Mouse (Mus musculus) heart, postnatal 0 days (tissue): ENCODE measurements around the gene Tead3. TPM values are rescaled to one million over a fixed set of nuclear protein-coding genes. Genes with fewer than 3 reads are reported as not detected.

Experiments used
- ATAC-seq: fragments of 200-750 bp; cut with Nextera tagmentation; 2 replicates; pipeline ENCODE4 v1.8.0; 2017; ENCODE audit warnings: low read depth, moderate number of reproducible peaks, moderate library complexity; ENCODE audit not compliant: insufficient read depth
- DNase-seq: peaks from one replicate; pipeline ENCODE4 v3.0.0-alpha.2; 2016; ENCODE audit warnings: low spot score
- H3K27ac ChIP-seq: fragments of 300-500 bp; sonication (generic); 2 replicates; pipeline ENCODE4 v1.5.1; 2014; ENCODE audit warnings: low read depth, mild to moderate bottlenecking
- H3K27me3 ChIP-seq: fragments of 300-500 bp; sonication (generic); 2 replicates; pipeline ENCODE4 v1.6.1; 2014; ENCODE audit warnings: low read length, mixed read lengths; ENCODE audit not compliant: control insufficient read depth, insufficient read depth
- H3K36me3 ChIP-seq: fragments of 300-500 bp; sonication (generic); replicated peaks from 2 replicates; pipeline ENCODE4 v1.6.1; 2014; ENCODE audit warnings: low read length, mixed read lengths; ENCODE audit not compliant: control insufficient read depth, insufficient read depth
- H3K4me1 ChIP-seq: fragments of 300-500 bp; sonication (generic); 2 replicates; pipeline ENCODE4 v1.6.1; 2014; ENCODE audit warnings: antibody characterized with exemption; ENCODE audit not compliant: control insufficient read depth, insufficient read depth
- H3K4me2 ChIP-seq: fragments of 300-500 bp; sonication (generic); 2 replicates; pipeline ENCODE4 v1.6.1; 2014; ENCODE audit warnings: low read depth, mild to moderate bottlenecking, low read length, moderate library complexity
- H3K4me3 ChIP-seq: fragments of 300-500 bp; sonication (generic); 2 replicates; pipeline ENCODE4 v1.5.1; 2014; ENCODE audit warnings: low read depth, low read length
- H3K9ac ChIP-seq: fragments of 300-500 bp; sonication (generic); replicated peaks from 2 replicates; pipeline ENCODE4 v1.6.1; 2014; ENCODE audit warnings: low read depth, low read length, mixed read lengths
- H3K9me3 ChIP-seq: fragments of 300-500 bp; sonication (generic); replicated peaks from 2 replicates; pipeline ENCODE4 v1.6.1; 2016; ENCODE audit warnings: low read length; ENCODE audit not compliant: control insufficient read depth
- CTCF ChIP-seq: IDR thresholded peaks from 2 replicates; pipeline ENCODE4 v1.5.1; 2016; ENCODE audit warnings: antibody characterized with exemption, control low read depth, low read depth
- EP300 ChIP-seq: IDR thresholded peaks from 2 replicates; pipeline ENCODE4 v1.6.1; 2016; ENCODE audit warnings: antibody characterized with exemption, low read depth
- WGBS: fragments of 180-500 bp; shearing (Covaris S2); extraction: QIAGEN DNeasy Blood & Tissue Kit; methylation state at CpG from one replicate; pipeline ENCODE4 v1.1.7; 2014; 5-methylcytosine and 5-hydroxymethylcytosine counted together
- polyA plus RNA-seq: library from polyadenylated mRNA; unstranded; fragments of >200 nt; fragmentation: Nextera tagmentation; extraction: Ambion mirVana; gene quantifications from 2 replicates; pipeline ENCODE4 v1.2.1, GENCODE M21; 2015
- total RNA-seq: library from RNA; depleted of rRNA; stranded (reverse); fragments of >200 nt; gene quantifications from 2 replicates; pipeline ENCODE4 v1.2.3, GENCODE M21; 2014; ENCODE audit warnings: low replicate concordance

Gene Tead3
- total and polyA plus RNA-seq, 2 experiments from 2014 or later, result 3.2 to 13.1 TPM

DNA sequence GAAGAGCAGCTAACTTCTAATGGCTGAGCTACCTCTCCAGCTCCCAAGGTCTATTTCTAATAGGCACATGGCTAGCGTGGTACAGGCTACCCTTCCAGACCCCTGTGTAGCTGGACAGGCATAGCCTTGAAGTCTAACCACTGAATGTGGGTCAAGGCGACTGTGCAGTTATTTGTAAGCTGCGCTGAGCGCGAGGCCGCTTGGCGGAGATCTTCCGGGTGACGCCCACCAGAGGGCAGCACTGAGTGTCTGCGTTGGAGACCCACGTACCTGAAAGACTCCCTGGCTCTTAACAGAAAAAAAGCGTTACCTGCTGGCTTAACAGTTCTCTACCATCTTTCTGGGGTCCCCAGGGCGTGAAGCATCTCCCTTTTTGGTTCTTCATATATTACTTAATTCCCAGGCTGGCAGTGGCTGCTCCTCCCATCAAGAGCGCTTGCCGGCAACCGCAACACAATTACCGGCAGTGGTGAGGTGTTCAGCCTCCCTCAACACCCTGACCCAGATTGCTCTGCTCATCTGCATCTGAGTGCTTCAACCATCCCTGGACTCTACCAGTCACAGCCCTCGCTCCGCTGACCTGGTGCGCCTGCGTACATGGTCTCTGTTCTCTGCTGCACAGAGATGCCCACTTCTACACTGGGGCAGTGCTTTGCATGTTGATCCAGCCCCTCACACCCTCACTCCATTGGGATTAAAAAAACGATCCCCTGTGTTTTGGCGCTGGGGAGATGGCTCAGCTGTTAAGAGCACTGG is 35.7 kb upstream of the Tead3 start:
- no peaks in the 10 kb centered on the region for H3K36me3 ChIP-seq
- H3K4me1 ChIP-seq, result no peaks in the 10 kb centered on the region
- DNase-seq (peak; percentile 74), ATAC-seq (0 out of 2 replicates have a peak, but pooled peaks have one; percentile 27)
- peak overlapping the region; percentile 36 for H3K4me2 ChIP-seq
- H3K4me3 ChIP-seq, result no peak overlapping the region; the same call in 1 of the 2 replicates
- H3K9ac ChIP-seq, result no peak overlapping the region
- no peak overlapping the region for H3K27ac ChIP-seq
- TF ChIP-seq CTCF, result peak; percentile 83
- no peak for TF ChIP-seq EP300
- peaks cover 22% of the 10 kb centered on the region; the same call in 1 of the 2 replicates for H3K27me3 ChIP-seq
- 6% methylated on average over 23 of the region's 23 CpGs for WGBS
- no peaks in the 10 kb centered on the region for H3K9me3 ChIP-seq

DNA sequence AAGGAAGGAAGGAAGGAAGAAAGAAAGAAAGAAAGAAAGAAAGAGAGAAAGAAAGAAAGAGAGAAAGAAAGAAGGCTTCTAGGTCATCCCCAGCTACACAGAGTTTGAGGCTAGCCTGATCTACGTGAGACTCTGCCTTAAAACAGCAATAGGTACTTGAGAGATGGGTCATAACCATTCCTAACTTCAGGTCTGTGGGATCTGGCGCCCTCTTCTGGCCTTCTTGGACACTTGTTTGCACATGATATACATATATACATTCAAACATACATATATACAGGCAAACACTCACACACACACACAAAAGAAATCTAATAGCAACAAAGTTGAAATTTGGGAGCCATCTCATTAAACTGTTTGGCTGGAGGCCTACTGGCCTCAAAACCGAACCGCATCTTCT is 33.7 kb upstream of the Tead3 start:
- peak; percentile 25 for TF ChIP-seq CTCF
- TF ChIP-seq EP300, result no peak
- Histone ChIP-seq H3K36me3 (no peaks in the 10 kb centered on the region), H3K9ac (no peak overlapping the region), H3K9me3 (no peaks in the 10 kb centered on the region), H3K27me3 (peaks cover 22% of the 10 kb centered on the region; the same call in 1 of the 2 replicates), H3K4me2 (no peak overlapping the region), H3K27ac (no peak overlapping the region), H3K4me3 (no peak overlapping the region), H3K4me1 (no peaks in the 10 kb centered on the region)
- no peak for ATAC-seq
- 59% methylated on average over 4 of the region's 4 CpGs for WGBS
- no peak for DNase-seq

DNA sequence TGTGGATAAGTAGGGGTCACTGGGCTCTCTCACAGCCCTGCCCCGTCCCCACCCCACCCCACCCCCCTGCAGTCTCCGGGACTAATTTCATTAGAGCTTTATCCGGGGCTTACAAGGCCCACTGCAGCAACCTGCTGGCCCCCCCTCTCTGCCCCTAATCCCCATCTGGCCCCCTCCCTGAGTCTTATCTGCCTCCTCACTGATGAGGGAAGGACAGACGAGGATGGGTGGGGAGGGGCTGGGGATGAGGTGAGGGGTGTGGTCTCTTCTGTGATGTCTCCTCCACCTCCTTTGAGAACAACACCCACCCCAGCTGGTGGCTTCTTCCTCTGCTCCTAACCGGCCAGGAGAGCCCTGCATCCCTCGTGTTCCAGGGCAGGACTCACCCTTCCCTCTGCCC is 29.6 kb upstream of the Tead3 start:
- Histone ChIP-seq H3K4me1 (no peaks in the 10 kb centered on the region), H3K27me3 (peaks cover 13% of the 10 kb centered on the region), H3K4me3 (no peak overlapping the region), H3K9ac (no peak overlapping the region), H3K36me3 (no peaks in the 10 kb centered on the region), H3K4me2 (no peak overlapping the region), H3K27ac (no peak overlapping the region), H3K9me3 (no peaks in the 10 kb centered on the region)
- WGBS, result 5% methylated on average over 6 of the region's 6 CpGs
- ATAC-seq (no peak), DNase-seq (no peak)
- TF ChIP-seq EP300 (no peak), CTCF (no peak)

DNA sequence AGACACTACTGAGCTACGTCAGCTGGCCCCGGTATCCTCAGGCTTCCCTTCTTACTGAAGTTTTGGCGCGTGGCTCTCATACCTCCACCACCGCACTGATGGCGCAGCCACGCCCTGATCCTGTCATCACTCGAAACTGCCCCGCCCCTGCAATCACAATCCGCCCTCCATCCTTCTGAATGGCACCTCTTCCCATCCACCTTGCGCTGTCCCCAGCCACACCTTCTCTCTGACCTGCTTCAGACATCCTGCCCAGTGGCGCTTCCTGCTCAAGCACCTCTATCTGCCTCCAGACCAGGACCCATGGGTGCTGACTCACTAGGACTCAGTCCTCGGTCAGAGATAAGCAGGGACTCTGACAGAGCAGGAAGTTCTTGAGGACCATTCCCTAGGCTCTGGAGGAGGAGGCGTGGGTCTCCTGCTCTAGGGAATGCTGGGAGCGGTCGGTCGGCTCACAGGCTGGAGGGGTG is 25.0 kb upstream of the Tead3 start:
- DNase-seq (no peak), ATAC-seq (0 out of 2 replicates have a peak, but pooled peaks have one; percentile 39)
- no peaks in the 10 kb centered on the region for H3K9me3 ChIP-seq
- no peak overlapping the region for H3K9ac ChIP-seq
- WGBS, result 8% methylated on average over 17 of the region's 17 CpGs
- no peaks in the 10 kb centered on the region for H3K4me1 ChIP-seq
- H3K27ac ChIP-seq, result no peak overlapping the region
- no peak overlapping the region for H3K4me3 ChIP-seq
- 0 out of 2 replicates have a peak overlapping the region, but pooled peaks have one; percentile 12 for H3K4me2 ChIP-seq
- peaks cover 28% of the 10 kb centered on the region for H3K27me3 ChIP-seq
- H3K36me3 ChIP-seq, result no peaks in the 10 kb centered on the region
- TF ChIP-seq EP300 (no peak), CTCF (no peak)

DNA sequence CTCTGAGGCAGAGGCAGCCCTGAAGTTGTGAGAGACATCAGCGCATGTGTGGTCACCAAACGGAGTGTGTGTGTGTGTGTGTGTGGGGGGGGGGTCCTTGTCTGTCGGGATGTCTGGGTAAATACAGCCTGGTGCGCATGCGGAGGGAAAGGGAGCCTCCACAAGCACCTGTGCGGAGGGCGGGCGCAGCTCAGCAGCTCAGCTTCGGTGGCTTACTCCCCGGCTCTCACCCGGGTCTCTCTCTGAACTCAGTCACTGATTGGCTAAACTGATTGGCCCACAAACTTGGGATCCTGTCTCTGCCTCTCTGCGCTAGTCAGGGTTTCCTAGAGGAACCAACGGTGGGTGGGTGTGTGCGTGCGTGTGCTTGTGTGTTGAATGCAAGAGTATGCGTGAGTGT is 23.9 kb upstream of the Tead3 start:
- H3K27ac ChIP-seq, result no peak overlapping the region
- no peak overlapping the region for H3K4me2 ChIP-seq
- WGBS, result 23% methylated on average over 16 of the region's 16 CpGs
- no peaks in the 10 kb centered on the region for H3K9me3 ChIP-seq
- TF ChIP-seq EP300, result no peak
- no peak for TF ChIP-seq CTCF
- H3K4me3 ChIP-seq, result no peak overlapping the region
- H3K27me3 ChIP-seq, result peaks cover 28% of the 10 kb centered on the region
- no peak for ATAC-seq
- H3K4me1 ChIP-seq, result no peaks in the 10 kb centered on the region
- no peaks in the 10 kb centered on the region for H3K36me3 ChIP-seq
- no peak for DNase-seq
- no peak overlapping the region for H3K9ac ChIP-seq

DNA sequence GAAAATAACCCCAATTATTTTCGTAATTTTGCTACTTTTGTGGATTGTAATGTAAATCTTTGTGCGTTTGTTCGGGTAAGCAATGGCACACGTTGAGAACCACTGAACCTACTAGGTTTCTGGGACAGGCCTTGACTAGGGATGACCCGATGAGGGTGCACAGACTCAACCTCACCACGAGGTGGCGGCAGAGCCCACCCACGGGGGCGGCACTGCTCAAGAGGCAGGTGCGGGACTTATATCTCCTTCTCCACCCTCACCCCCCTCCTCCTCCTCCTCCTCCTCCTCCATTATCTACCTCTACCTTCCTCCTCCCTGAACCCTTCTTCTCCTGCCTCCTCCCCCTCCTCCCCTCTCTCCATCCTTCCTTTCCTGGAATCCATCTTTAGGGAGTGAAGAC is 23.2 kb upstream of the Tead3 start:
- Histone ChIP-seq H3K9ac (no peak overlapping the region), H3K4me3 (no peak overlapping the region), H3K27ac (no peak overlapping the region), H3K27me3 (peaks cover 28% of the 10 kb centered on the region), H3K4me2 (no peak overlapping the region), H3K4me1 (no peaks in the 10 kb centered on the region), H3K36me3 (no peaks in the 10 kb centered on the region), H3K9me3 (no peaks in the 10 kb centered on the region)
- 16% methylated on average over 10 of the region's 10 CpGs for WGBS
- DNase-seq (peak; percentile 37), ATAC-seq (0 out of 2 replicates have a peak, but pooled peaks have one; percentile 15)
- peak; percentile 69 for TF ChIP-seq CTCF
- no peak for TF ChIP-seq EP300
